Mouse (Mus musculus): ENCODE measurements around the gene Nudt16l1.

GRCm38 (mm10) chr16:4943431-4943830 lies 4.9 kb downstream of the Nudt16l1 start:
- no peak for TF ChIP-seq TCF12 (IDR thresholded peaks at IDR 0.05; ENCODE audit: insufficient read depth, poor library complexity, severe bottlenecking)
- no peak for TF ChIP-seq MYOD1 (IDR thresholded peaks at IDR 0.05; ENCODE audit: control insufficient read depth in 1 of 3, insufficient read length in 2 of 3, low read depth in 2 of 3)
- TF ChIP-seq POLR2A (IDR thresholded peaks at IDR 0.05; ENCODE audit: insufficient read length, low read depth), result no peak
- TF ChIP-seq POLR2AphosphoS2 (IDR thresholded peaks at IDR 0.05; ENCODE audit: insufficient read length, low read depth), result no peak
- no peak for TF ChIP-seq MYOG (IDR thresholded peaks at IDR 0.05; ENCODE audit: control insufficient read depth in 1 of 3, insufficient read depth in 1 of 3, insufficient read length in 2 of 3, low read depth in 2 of 3)

Measured in myocyte (in vitro differentiated cells).